Mouse (Mus musculus) ovary, adult 18-20 months (tissue): ENCODE data around the gene Sema5b.

Experiments
- DNase-seq: peaks from one replicate; pipeline ENCODE4 v3.0.0; 2022; ENCODE audit warnings: low spot score, mixed read lengths

The Sema5b gene

DNA sequence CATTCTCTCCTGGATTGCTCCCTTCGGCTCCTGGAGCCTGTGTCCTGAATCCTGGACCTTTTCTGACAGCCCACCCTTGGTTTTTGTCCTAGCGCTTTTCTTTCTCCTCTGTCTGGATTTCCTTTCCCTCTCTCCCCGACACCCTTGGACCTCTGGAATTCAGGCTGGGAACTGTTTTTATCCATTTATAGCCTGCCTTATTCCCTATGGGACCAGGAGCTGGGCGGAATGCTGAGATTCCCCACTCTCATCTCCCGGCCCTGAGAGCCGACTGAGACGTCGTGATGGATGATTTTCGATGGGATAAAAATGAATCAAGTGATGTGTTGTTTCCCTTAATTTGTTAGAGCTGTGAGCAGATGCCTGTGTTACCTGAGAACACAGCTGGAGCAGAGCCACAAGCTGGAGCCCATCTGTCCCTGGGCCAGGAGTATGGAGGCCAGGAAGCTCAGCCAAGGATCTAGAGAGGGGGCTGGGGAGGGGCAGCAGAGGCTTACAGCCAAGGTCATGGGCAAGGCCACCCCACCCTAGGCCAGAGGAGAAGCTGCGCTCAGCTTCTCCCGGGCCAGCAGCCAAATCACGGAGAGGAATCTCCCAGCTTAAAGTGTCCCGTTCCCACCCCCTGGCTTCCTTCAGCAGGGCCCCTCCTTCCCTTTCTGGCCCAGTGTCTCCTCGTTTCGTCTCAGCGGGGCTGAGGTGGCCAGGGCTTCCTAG lies 89.7 kb downstream of the Sema5b start:
- peak; percentile 88 for DNase-seq

DNA sequence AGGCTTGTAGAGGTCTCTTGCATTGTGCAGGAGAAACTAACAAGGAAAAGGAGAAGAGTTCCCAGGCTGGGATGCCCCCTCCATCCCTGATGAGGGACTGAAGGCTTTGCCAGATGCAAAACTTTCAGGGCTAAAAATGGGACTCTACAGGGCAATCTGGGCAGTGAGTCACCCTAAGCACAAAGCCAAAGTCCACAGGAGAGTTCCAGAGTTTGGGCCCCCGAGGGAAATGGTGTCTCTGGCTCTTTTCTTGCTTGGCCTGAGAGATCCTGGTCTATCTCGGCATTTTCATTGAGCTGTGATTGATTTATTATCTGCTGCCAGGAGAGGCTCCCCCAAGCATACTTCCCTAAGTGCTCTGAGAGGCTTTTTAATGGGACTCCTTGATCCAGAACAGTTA lies 92.1 kb downstream of the Sema5b start:
- DNase-seq: no peak

DNA sequence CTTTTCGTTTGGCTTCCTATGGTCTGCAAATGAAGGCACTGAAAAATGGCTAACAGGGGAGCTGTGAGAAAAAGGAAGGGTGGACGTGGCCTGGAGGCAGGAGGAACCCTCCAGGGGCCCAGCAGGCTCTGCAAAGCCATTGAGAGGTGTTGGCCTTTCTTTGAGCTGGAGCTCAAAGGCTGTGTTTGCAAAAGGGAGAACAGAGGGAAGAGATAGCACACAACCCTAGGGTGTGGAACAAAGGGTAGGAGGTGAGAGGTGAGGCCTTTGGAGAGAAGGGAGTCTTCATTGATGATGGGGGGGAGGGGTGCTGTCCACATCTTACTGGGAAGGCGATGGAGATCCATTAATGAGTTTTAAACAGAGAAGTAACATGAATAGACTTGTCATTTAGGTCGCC lies 94.0 kb downstream of the Sema5b start:
- no peak for DNase-seq

DNA sequence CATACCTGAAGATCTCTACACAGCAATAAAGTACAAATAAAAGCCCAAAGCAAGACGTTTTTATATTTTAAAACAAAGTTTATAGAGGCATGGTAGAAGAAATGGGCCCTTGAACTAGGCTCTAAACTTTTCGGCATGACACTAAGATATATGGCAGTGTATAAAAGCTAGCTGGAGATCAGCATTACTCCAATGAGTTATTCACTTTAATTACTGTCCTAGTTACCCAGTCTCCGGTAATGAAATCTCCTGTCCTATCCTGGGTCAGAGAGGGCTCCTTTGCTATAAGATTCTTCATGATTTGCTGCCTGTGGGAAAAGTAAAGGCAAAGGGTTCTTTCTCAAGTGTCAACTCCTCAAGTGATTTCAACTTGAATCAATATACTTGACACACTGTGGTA lies 98.6 kb downstream of the Sema5b start:
- DNase-seq: no peak

DNA sequence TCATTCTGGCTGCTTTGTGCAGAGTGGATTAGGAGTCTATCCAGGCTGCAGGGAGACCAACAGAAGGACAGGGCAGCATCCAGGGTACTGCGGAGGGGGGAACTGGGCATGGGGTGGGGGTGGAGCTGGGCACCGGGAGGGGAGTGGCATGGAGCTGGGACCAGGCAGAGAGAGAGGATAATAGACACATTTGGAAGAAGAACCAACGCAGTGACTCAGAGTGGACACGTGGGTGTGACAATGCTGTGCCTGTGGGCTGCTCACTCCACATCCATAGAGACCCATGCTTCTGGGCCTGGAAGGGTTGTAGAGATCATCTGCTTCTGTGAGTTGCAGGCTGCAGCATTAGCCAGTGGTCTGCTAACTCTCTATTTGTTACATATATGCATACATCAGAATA lies 107.9 kb downstream of the Sema5b start:
- DNase-seq: no peak

DNA sequence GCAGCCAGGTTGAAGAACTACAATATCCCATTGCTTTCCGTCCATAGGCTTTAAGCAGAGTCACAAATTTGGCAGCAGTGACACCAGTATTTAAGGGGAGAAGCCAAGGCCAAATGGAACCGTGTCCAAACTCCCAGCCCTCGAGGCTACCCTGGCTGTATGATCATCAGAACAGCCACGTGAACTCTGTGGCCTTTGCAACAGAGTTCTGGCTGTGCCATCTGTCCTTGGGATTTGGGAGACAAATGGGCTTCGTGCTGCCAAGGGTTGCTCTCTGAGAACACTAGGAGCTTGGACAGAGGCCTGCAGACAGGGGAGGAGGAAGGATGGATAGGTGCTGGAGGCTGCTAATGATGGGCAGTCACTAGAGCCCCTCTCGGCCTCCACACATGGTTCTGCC lies 111.3 kb downstream of the Sema5b start:
- peak; percentile 52 for DNase-seq

DNA sequence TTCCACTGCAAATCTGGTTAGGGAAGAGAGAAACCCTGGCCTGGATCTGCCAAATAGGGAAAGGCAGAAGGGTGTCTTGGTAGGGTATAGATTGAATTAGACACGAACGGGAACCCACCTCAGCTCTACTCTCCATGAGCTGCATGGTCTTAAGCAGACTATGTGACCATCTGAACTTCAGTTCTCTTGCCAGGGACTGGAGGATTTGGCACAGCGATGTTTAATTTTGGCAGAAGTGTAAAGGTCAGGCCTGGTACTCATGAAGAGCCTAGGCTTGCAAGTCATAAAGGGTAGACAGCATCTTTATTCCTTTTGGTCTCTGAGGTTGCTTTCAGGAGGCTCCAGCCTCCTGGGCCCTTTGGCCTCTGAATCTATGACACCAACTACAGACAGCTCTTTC lies 111.8 kb downstream of the Sema5b start:
- no peak for DNase-seq

DNA sequence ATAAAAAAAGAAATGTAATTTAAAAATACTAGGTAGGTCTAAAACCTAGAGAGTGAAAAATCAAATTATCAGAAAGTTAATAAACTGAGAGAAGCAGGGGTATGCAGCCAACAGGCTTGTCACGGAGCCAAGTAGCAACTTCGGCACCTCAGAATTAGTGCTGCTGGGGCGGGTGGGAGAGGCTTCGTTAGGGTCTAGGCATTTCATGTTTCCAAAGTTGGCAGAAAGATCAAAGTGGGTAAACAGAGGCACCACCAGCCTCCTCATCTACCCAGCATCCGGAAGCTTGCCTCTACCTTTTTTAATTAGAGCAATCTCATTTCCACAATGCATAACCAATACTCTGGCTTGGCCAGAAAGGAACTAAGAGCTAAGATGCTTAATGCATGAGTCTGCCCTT lies 113.0 kb downstream of the Sema5b start:
- DNase-seq: no peak

DNA sequence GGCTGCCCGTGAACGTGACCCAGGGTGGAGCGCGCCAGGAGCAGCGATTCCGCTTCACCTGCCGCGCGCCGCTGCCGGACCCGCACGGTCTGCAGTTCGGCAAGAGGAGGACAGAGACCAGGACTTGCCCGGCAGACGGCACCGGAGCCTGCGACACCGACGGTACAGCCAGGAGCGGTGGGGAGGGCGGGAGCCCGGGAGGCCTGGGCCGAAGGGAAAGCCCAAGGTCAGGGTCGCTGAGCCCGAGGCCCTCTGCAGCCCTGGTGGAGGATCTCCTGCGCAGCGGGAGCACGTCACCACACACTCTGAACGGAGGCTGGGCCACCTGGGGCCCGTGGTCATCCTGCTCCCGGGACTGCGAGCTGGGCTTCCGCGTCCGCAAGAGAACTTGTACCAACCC lies 119.3 kb downstream of the Sema5b start:
- DNase-seq: no peak

DNA sequence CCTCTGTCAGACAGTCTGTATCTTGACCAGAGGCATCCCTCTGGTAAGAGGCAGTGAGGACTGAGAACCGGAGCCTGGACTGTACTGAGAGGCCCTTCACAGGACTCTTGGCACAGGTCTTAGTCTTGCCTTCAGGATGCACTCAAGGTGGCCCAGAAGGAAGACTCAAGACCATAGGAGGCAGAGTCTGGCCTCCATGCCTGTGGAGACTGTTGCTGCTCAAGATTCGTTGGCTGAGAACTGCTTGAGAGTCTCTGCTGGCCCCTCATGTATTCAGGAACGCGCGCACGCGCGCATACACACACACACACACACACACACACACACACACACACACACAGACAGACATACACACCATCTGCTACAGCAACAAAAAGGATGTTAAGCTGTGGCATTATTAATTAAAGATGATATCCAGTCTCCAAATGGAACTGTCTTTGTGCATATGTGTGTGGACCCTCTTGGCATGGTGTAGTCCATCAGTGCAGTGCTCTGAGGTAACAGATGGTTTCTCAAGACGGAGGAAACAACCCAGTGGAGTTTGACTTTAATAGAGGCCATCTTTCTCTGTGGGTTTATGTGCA lies 123.0 kb downstream of the Sema5b start:
- no peak for DNase-seq

DNA sequence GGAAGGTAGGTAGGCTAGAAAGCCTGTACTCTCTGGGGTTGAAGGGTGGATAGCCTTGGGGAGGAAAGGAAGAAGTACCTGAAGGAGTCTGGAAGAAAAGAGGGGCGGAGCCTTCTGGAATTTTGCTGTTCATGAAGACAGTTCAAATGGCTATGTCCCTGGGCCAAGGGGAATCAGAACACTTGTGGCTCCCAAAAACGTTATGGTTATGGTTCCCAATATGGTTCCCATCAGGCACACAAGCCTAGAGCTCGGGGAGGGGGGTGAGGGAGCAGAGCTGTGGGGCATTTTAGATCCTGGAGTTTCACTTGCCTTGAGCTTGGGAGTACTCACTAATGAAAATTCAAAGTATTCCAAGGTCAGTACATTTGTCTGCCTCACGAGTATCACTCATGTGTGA lies 123.9 kb downstream of the Sema5b start:
- no peak for DNase-seq

DNA sequence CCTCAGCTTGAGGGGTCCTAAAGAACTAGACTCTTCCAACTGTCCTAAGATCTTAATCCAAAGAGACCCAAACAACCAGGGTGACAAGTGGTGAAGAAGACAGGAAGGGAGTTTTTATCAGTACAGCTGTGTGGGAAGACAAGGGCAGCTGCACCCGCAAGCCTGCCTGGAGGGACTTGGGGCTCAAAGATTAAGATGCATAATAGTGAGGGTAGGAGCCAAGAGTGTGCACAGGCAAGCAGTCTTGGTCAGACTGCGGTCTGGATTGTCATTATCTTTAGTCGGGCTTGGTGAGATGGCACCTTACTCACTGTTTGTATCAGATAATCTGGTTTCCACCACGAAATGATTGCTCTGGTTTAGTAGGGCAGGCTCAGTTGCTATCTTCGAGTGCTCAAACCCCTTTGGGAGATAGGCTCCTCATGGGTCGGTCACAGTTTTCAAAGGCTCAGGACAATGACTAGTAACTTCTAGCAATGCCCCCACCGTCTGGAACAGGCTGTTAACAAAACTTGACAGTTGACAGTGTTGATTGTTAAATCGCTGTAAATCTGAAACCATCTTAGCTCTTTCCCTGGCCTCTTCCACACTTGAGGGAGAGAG lies 136.7 kb downstream of the Sema5b start:
- DNase-seq: peak; percentile 36

DNA sequence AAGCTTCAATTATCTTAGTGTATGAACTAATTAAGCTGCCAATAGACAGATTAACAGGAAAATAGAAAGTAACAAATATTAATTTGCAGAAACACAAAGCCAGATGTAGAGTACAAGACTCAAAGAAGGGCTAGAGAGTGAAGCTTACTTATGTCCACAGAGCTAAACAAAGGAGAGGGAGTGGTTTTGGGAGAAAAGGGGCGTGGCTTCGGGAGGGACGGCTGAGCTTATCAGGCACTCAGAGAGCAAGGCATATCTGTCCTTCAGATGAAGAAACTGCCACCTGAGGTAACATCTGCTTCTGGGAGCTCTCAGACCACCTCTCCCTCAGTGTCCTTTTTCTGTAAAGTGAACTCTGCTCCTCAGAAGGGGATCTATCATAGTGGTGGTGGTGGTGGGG lies 137.5 kb downstream of the Sema5b start:
- DNase-seq: no peak

DNA sequence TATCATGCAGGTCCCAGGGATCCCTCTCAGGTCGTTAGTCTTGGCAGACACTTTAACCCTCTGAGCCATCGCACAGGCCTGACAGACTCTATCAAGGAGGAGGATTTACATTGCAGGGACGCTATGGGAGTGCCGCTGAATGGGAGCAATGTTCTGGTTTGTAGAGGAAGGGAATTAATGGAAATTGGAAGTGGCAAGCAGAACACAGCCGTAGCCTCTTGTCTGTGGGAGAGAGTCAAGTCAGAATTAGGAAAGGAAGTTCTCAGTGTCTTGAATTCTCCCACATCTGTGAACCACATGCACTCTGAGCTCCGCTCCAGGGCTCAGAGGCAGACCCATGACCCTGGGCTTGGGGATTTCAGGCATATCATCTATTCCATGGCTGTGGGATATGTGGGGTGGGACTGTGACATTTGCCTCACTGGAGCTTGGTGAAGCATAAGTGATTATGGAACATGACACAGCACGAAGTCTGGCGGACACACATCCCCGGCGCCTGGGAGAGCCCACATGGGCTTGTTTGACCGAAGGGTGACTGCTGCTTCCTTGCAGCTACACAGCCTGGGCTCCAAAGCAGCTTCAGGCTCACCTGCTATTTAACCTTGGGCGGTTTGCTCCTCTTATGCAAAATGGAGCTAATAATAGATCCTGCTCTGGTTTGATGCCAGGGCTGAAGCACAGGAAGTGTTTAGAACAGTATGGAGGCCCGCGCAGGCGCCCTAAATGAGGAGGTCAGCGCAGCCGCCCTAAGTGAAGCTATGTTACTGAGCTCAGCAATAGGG lies 140.6 kb downstream of the Sema5b start:
- DNase-seq: no peak

DNA sequence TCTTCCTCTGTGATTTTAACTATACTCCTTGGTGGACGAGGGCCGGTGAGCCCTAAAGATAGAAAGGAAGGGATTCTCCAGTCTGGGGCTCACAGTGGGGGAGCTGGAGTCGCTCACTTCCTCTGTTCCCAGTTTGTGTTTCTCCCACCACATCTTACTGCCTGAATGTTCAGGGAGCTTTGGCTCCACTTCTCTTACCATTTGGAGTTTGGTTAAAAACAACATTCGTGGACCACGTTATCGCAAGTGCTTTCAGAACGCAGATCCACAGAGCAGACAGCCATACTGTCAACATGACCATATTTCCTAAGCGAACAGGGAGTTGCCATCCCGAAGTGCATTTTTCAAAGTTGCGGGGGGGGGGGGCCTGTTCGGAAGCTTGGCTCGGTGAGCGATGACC lies 144.1 kb downstream of the Sema5b start:
- DNase-seq: no peak

DNA sequence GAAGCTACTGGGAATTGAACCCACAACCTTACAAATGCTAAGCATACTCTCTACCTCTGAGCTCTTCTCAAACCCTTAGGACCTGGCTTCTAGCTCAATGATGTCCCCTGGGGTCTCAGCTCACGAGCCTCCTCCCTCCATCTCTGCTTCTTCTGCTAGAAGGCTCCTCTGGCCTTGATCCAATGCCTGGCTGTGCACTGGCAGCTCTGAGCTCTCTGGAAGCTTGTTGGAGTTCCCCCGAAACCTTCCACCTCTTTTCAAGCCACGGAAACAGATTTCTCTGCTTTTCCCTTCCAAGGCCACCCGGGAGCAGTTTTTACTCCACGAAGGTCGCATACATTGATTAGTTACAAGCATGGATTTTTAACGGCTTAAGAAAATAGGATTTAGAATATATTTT lies 145.5 kb downstream of the Sema5b start:
- no peak for DNase-seq

DNA sequence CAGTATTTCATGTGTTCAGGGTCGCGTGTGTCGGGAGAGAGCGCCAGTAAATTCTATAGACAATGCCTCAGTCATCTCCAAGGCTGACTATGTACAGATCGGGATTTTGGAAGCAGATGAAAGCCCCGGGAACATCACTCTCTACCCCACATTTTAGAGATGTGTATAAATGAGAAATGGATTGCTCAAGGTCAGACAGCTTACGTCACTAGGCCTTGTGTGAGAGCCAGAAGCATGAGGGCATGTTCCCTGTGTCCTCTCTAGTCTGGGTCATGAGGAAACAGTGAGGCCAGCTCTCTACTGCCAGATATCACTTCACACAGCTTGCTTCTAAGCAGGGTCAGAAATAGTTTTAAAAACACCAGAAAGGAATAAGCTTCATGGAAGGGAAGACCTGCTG lies 150.7 kb downstream of the Sema5b start:
- DNase-seq: no peak

DNA sequence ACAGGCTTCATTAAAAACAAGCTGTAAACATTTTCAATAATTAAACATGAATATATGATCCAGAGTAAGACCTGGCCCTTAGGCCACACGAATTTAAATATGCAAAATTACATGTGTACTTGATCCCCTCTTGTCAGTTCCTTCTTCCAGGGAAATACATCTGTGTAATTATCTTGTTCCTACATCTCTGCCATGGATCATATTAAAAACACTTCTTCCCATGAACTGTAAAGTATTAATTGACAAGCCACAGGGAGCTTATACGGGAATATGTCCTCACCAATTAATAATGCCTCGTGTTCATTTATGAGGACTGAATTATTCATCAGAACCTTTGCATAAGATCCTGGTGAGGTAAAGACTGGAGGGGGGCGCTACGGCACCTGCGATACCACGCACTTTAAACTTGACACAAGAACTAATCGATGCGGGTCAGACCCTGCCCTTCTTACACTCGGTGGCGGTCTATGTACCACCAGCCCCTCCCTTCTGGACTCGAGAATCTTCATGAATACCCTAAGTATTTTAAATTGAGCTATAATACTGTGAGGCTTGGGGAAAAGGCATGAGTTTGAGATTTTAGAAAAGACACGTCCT lies 153.4 kb downstream of the Sema5b start:
- DNase-seq: no peak

DNA sequence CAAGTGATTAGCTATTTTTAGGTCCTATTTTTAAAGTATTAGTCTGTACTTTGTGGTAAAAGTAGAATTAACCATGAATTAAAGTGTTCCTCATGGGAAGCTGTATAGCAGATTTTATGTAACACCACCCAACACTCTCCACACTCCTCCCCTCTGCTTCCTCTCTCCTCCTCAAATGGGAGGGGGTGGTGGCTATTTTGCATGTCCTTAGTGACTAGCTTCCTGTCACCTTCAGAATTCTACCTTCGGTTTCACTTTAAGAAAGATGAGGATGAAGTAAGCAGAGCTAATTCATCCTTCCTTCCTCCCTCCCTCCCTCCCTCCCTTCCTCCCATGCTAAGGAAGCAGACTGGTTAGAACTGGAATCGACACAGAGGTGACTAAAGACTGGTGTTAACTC lies 155.2 kb downstream of the Sema5b start:
- no peak for DNase-seq

DNA sequence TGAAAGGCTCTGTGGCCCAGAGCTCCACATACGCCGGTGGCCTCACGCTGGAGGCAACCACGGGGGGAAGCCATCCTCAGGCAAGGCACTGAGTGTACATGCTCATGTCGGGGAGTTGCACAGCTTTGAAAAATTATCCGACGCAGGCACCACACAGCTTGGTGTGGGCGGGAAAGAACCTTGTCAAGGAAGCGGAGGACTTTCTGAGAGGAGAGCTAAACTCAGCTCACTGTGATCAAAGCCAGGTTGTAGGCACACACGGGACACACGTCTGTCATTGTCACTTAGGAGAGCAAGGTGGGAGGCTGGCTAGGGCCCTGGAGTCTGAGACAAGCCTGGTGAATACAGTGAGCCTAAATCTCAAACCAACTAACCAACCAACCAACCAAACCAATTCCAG lies 160.9 kb downstream of the Sema5b start:
- no peak for DNase-seq

DNA sequence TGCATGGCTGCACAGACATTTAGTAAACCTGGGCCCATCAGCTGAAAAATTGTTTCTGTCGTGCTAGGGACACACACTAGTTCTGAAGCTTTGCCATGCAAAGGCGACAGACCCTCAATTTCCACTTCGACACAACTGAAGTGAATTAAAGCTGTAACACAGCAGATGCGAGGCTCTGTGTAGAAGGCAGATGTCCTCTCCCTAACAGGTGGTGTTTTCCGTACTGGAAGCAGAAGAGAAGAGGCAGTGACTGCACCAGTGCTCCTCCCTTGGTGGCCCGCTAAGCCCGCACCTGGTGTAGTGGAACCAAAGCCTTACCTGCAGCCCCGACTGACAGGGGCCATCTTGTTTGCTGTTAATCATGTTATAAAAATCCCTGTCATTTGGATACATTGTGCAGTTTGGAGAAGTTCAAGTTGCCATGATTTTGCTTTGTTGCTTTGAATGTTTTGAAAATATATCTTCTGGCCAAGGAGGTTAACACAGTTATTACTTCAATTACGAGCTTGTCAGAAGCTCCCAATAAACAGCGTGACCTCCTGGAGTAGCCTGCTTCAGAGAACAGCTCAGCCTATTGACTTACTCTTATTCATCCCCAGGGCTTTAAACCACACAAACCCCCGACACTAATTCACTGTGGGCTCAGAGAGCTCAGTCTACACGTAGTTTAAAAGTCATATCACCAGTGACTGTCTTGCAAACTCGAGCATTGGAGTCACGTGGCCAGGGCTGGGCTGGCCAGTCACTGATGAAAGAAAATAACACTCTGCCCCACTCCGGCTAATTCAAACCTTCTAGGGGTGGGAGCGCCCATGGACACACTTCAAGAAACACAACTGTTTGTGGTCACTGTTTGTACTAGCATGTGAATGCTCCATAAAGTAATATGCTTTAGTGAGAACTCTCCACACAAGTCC lies 163.1 kb downstream of the Sema5b start:
- no peak for DNase-seq

DNA sequence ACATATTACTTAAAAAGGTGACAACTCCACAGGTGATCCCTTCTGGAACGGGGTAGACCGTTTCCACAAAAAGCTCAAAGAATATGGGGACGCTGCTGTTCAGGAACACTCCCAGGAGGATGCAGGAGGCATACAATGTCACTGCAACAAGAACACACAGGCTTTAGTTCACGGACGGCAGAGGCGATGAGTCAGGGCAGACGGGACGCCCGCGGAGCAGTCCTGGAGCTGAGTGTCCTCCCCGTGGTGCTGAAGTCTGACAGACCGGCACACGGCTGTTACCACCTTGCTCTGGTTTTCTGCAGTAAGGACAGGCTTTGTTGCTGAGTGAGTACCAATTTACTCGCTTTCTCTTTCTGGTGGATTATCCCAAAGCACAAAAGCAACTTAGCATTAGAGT lies 163.9 kb downstream of the Sema5b start:
- no peak for DNase-seq
